Mouse (Mus musculus): ENCODE results near the gene Osbpl8. TPM values are rescaled to one million over a fixed set of nuclear protein-coding genes. Genes with fewer than 3 reads are reported as not detected.

Gene Osbpl8
- total and polyA plus RNA-seq, 3 experiments, result 12.9 to 26.4 (median 23.4) TPM

GRCm38 (mm10) chr10:111251666-111252065 is 87.1 kb downstream of the Osbpl8 start:
- peaks cover 2% of the 10 kb centered on the region; the same call in 1 of the 2 replicates for H3K79me2 ChIP-seq (replicated peaks; ENCODE audit: control insufficient read depth, extremely low read depth, insufficient read depth, poor library complexity, severe bottlenecking)
- TF ChIP-seq JUN (IDR thresholded peaks at IDR 0.05; ENCODE audit: insufficient read depth, low read depth, low read length), result no peak
- TF ChIP-seq TCF12 (IDR thresholded peaks at IDR 0.05; ENCODE audit: low read depth, low read length), result no peak
- no peak for TF ChIP-seq NRF1 (IDR thresholded peaks at IDR 0.05; ENCODE audit: low read depth, low read length)
- no peak for TF ChIP-seq USF1 (IDR thresholded peaks at IDR 0.05; ENCODE audit: low read depth, low read length)
- TF ChIP-seq ZC3H11A (IDR thresholded peaks at IDR 0.05; ENCODE audit: low read depth, low read length), result no peak
- TF ChIP-seq RCOR1 (conservative IDR thresholded peaks at IDR 0.05; ENCODE audit: low read depth, low read length), result no peak
- no peak for TF ChIP-seq SIN3A (IDR thresholded peaks at IDR 0.05; ENCODE audit: low read length)
- TF ChIP-seq ZNF384 (IDR thresholded peaks at IDR 0.05; ENCODE audit: low read depth, low read length), result no peak
- dilution Hi-C loops (cut with MboI; ENCODE audit: extremely low pct_ligation_motif_present, extremely low pct_unique_long_range_greater_than_20kb, low sequenced_read_pairs) (no loop called here), in situ Hi-C loops (cut with MboI; ENCODE audit: low pct_ligation_motif_present, low pct_unique_long_range_greater_than_20kb, low sequenced_read_pairs) (no loop called here)
- no peak overlapping the region for H3K4me3 ChIP-seq (replicated peaks in 1 of 3; ENCODE audit: low read depth in 2 of 3, low read length in 2 of 3, poor library complexity in 1 of 3)
- H3K4me2 ChIP-seq (ENCODE audit: insufficient read depth, low read depth, poor library complexity, severe bottlenecking), result no peak overlapping the region
- H3K4me1 ChIP-seq (ENCODE audit: control insufficient read depth in 1 of 2, insufficient read depth in 2 of 2), result no peaks in the 10 kb centered on the region
- H3K9ac ChIP-seq (ENCODE audit: insufficient read depth, low read depth), result no peak overlapping the region
- peaks cover 6 to 20% of the 10 kb centered on the region in 2 experiments for H3K36me3 ChIP-seq (replicated peaks in 1 of 2; ENCODE audit: control insufficient read depth in 1 of 2, insufficient read depth in 1 of 2, low read length in 1 of 2)
- no peak for DNase-seq (ENCODE audit: extremely low read depth)
- H3K9me3 ChIP-seq (replicated peaks; ENCODE audit: low read length), result no peaks in the 10 kb centered on the region
- no peak overlapping the region for H3K27ac ChIP-seq (ENCODE audit: insufficient read depth, low read depth)
- H3K27me3 ChIP-seq (replicated peaks), result no peaks in the 10 kb centered on the region

- Histone ChIP-seq H3K27me3 (replicated peaks) (no peaks in the 10 kb centered on the region), H3K36me3 (replicated peaks in 1 of 2; ENCODE audit: control insufficient read depth in 1 of 2, insufficient read depth in 1 of 2, low read length in 1 of 2) (peaks cover 11 to 32% of the 10 kb centered on the region in 2 experiments), H3K4me1 (ENCODE audit: control insufficient read depth in 1 of 2, insufficient read depth in 2 of 2) (no peaks in the 10 kb centered on the region), H3K79me2 (replicated peaks; ENCODE audit: control insufficient read depth, extremely low read depth, insufficient read depth, poor library complexity, severe bottlenecking) (no peaks in the 10 kb centered on the region; the same call in 1 of the 2 replicates), H3K4me3 (replicated peaks in 1 of 3; ENCODE audit: low read depth in 2 of 3, low read length in 2 of 3, poor library complexity in 1 of 3) (no peak overlapping the region), H3K27ac (ENCODE audit: insufficient read depth, low read depth) (no peak overlapping the region), H3K9ac (ENCODE audit: insufficient read depth, low read depth) (no peak overlapping the region), H3K4me2 (ENCODE audit: insufficient read depth, low read depth, poor library complexity, severe bottlenecking) (no peak overlapping the region), H3K9me3 (replicated peaks; ENCODE audit: low read length) (no peaks in the 10 kb centered on the region)
- in situ Hi-C loops (cut with MboI; ENCODE audit: low pct_ligation_motif_present, low pct_unique_long_range_greater_than_20kb, low sequenced_read_pairs), result no loop called here
- TF ChIP-seq IRF4 (IDR thresholded peaks at IDR 0.05; ENCODE audit: low read depth, low read length) (no peak), ZMIZ1 (IDR thresholded peaks at IDR 0.05; ENCODE audit: low read depth, low read length) (no peak), CHD2 (IDR thresholded peaks at IDR 0.05; ENCODE audit: low read length) (no peak), ZC3H11A (IDR thresholded peaks at IDR 0.05; ENCODE audit: low read depth, low read length) (no peak), USF2 (conservative IDR thresholded peaks at IDR 0.05; ENCODE audit: low read depth, low read length) (no peak), BHLHE40 (IDR thresholded peaks at IDR 0.05; ENCODE audit: low read depth, low read length) (no peak), GABPA (IDR thresholded peaks at IDR 0.05; ENCODE audit: insufficient replicate concordance, low read depth, low read length) (no peak), SMC3 (IDR thresholded peaks at IDR 0.05; ENCODE audit: low read depth, low read length) (no peak), ZKSCAN1 (IDR thresholded peaks at IDR 0.05; ENCODE audit: borderline replicate concordance, low read depth, low read length) (no peak), HCFC1 (IDR thresholded peaks at IDR 0.05; ENCODE audit: low read depth, low read length) (no peak), ETS1 (conservative IDR thresholded peaks at IDR 0.05; ENCODE audit: low read depth, low read length) (no peak), MAX (IDR thresholded peaks at IDR 0.05; ENCODE audit: low read length) (no peak), E2F4 (IDR thresholded peaks at IDR 0.05; ENCODE audit: insufficient replicate concordance, low read depth, low read length) (no peak), JUND (conservative IDR thresholded peaks at IDR 0.05; ENCODE audit: low read depth, low read length) (no peak), CHD1 (IDR thresholded peaks at IDR 0.05; ENCODE audit: low read depth, low read length) (no peak)
- dilution Hi-C loops (cut with MboI; ENCODE audit: extremely low pct_ligation_motif_present, extremely low pct_unique_long_range_greater_than_20kb, low sequenced_read_pairs), result no loop called here
- no peak for DNase-seq (ENCODE audit: extremely low read depth)
Observed at GRCm38 (mm10) chr10:111255228-111255627, 90.7 kb downstream of the Osbpl8 start.

Data from CH12.LX (cell line).